Mouse (Mus musculus) myocyte (in vitro differentiated cells): Measurements from ENCODE around the gene Nlrc5. TPM values are rescaled to one million over a fixed set of nuclear protein-coding genes. Genes with fewer than 3 reads are reported as not detected.

Experiments
- H3K27me3 ChIP-seq: one replicate; pipeline ENCODE4 v1.6.1; 2011; ENCODE audit not compliant: control insufficient read depth, insufficient read depth, insufficient read length
- H3K36me3 ChIP-seq: one replicate; pipeline ENCODE4 v1.6.1; 2011; ENCODE audit not compliant: control insufficient read depth, insufficient read depth
- H3K4me2 ChIP-seq: one replicate; pipeline ENCODE4 v1.6.1; 2011; ENCODE audit warnings: low read depth, control low read depth
- H3K4me3 ChIP-seq: one replicate; pipeline ENCODE4 v1.5.1; 2011; ENCODE audit warnings: mild to moderate bottlenecking, control low read depth, moderate library complexity
- H3K79me2 ChIP-seq: one replicate; pipeline ENCODE4 v1.6.1; 2011; ENCODE audit not compliant: control insufficient read depth, insufficient read depth
- H3ac ChIP-seq: one replicate; pipeline ENCODE4 v1.6.1; 2011; ENCODE audit not compliant: control insufficient read depth, insufficient read length
- CEBPB ChIP-seq: IDR thresholded peaks from 2 replicates; pipeline ENCODE4 v1.6.1; 2011; ENCODE audit warnings: mild to moderate bottlenecking, moderate library complexity; ENCODE audit not compliant: poor library complexity, insufficient read depth, severe bottlenecking
- E2F4 ChIP-seq: IDR thresholded peaks from one replicate; pipeline ENCODE4 v1.6.1; 2011; ENCODE audit warnings: mild to moderate bottlenecking, control low read depth, moderate library complexity; ENCODE audit not compliant: insufficient read depth
- MAX ChIP-seq: IDR thresholded peaks from one replicate; pipeline ENCODE4 v1.6.1; 2011; ENCODE audit warnings: low read depth, mild to moderate bottlenecking, control low read depth
- MYOD1 ChIP-seq, 3 experiments: IDR thresholded peaks; one replicate each; pipeline ENCODE4 v1.6.1; 2011; ENCODE audit warnings: control low read depth in 2 of 3, low read depth in 2 of 3, mild to moderate bottlenecking in 2 of 3, moderate library complexity in 1 of 3; ENCODE audit not compliant: insufficient read length in 2 of 3, control insufficient read depth in 1 of 3
- MYOG ChIP-seq, 3 experiments: IDR thresholded peaks; one replicate each; pipeline ENCODE4 v1.6.1; 2011; ENCODE audit warnings: control low read depth in 2 of 3, low read depth in 2 of 3, mild to moderate bottlenecking in 2 of 3; ENCODE audit not compliant: insufficient read length in 2 of 3, control insufficient read depth in 1 of 3, insufficient read depth in 1 of 3
- POLR2A ChIP-seq: IDR thresholded peaks from one replicate; pipeline ENCODE4 v1.6.1; 2011; ENCODE audit warnings: low read depth, mild to moderate bottlenecking, control low read depth, moderate library complexity; ENCODE audit not compliant: insufficient read length
- POLR2AphosphoS2 ChIP-seq: IDR thresholded peaks from one replicate; pipeline ENCODE4 v1.6.1; 2011; ENCODE audit warnings: low read depth, control low read depth; ENCODE audit not compliant: insufficient read length
- REST ChIP-seq: IDR thresholded peaks from one replicate; pipeline ENCODE4 v1.6.1; 2011; ENCODE audit warnings: mild to moderate bottlenecking, control low read depth, moderate library complexity; ENCODE audit not compliant: insufficient read depth, insufficient read length
- SRF ChIP-seq: IDR thresholded peaks from one replicate; pipeline ENCODE4 v1.6.1; 2011; ENCODE audit warnings: low read depth; ENCODE audit not compliant: control insufficient read depth, insufficient read length
- TCF12 ChIP-seq: IDR thresholded peaks from one replicate; pipeline ENCODE4 v1.6.1; 2011; ENCODE audit warnings: mild to moderate bottlenecking, control low read depth; ENCODE audit not compliant: poor library complexity, insufficient read depth, severe bottlenecking
- TCF3 ChIP-seq: IDR thresholded peaks from one replicate; pipeline ENCODE4 v1.6.1; 2011; ENCODE audit warnings: low read depth, control low read depth; ENCODE audit not compliant: insufficient read length
- USF1 ChIP-seq: IDR thresholded peaks from one replicate; pipeline ENCODE4 v1.6.1; 2011; ENCODE audit warnings: low read depth, mild to moderate bottlenecking, control low read depth, moderate library complexity
- polyA plus RNA-seq: library from polyadenylated mRNA; unstranded; fragments of >200 nt; fragmentation: generic; extraction: Trizol; gene quantifications from one replicate; pipeline ENCODE4 v1.2.1, GENCODE M21; 2012; ENCODE audit warnings: missing spikeins

The Nlrc5 gene
- polyA plus RNA-seq, 1 experiment, result 0.40 TPM

- Histone ChIP-seq H3K79me2 (no peaks in the 10 kb centered on the region), H3K36me3 (no peaks in the 10 kb centered on the region), H3K27me3 (peaks cover 45% of the 10 kb centered on the region), H3K4me3 (no peak overlapping the region), H3ac (no peak overlapping the region), H3K4me2 (no peak overlapping the region)
- no peak for TF ChIP-seq SRF
- TF ChIP-seq POLR2A, result no peak
- TF ChIP-seq REST, result no peak
- TF ChIP-seq MYOG (IDR thresholded peaks at IDR 0.05; ENCODE audit: control insufficient read depth in 1 of 3, insufficient read depth in 1 of 3, insufficient read length in 2 of 3, low read depth in 2 of 3), result no peak
- no peak for TF ChIP-seq TCF12
- no peak for TF ChIP-seq USF1
- no peak for TF ChIP-seq TCF3
Observed at GRCm38 (mm10) chr8:94471281-94471680, 37.1 kb downstream of the Nlrc5 start.

- peaks cover 55% of the 10 kb centered on the region for H3K27me3 ChIP-seq
- H3ac ChIP-seq, result no peak overlapping the region
- H3K36me3 ChIP-seq, result no peaks in the 10 kb centered on the region
- no peaks in the 10 kb centered on the region for H3K79me2 ChIP-seq
- no peak overlapping the region for H3K4me3 ChIP-seq
- TF ChIP-seq SRF, result no peak
- no peak for TF ChIP-seq TCF3
- TF ChIP-seq USF1, result no peak
- no peak for TF ChIP-seq POLR2A
- no peak for TF ChIP-seq MAX
- no peak for TF ChIP-seq REST
- no peak for TF ChIP-seq POLR2AphosphoS2
- no peak for TF ChIP-seq MYOD1 (IDR thresholded peaks at IDR 0.05; ENCODE audit: control insufficient read depth in 1 of 3, insufficient read length in 2 of 3, low read depth in 2 of 3)
- TF ChIP-seq CEBPB, result no peak
- TF ChIP-seq MYOG (IDR thresholded peaks at IDR 0.05; ENCODE audit: control insufficient read depth in 1 of 3, insufficient read depth in 1 of 3, insufficient read length in 2 of 3, low read depth in 2 of 3), result no peak
- TF ChIP-seq TCF12, result no peak
- TF ChIP-seq E2F4, result no peak
- no peak overlapping the region for H3K4me2 ChIP-seq
Observed at GRCm38 (mm10) chr8:94472741-94473140, 38.6 kb downstream of the Nlrc5 start.

- H3K4me2 ChIP-seq, result no peak overlapping the region
- no peaks in the 10 kb centered on the region for H3K36me3 ChIP-seq
- peaks cover 55% of the 10 kb centered on the region for H3K27me3 ChIP-seq
- H3ac ChIP-seq, result no peak overlapping the region
- no peaks in the 10 kb centered on the region for H3K79me2 ChIP-seq
- H3K4me3 ChIP-seq, result no peak overlapping the region
- no peak for TF ChIP-seq TCF3
- no peak for TF ChIP-seq POLR2AphosphoS2
- TF ChIP-seq MYOG (IDR thresholded peaks at IDR 0.05; ENCODE audit: control insufficient read depth in 1 of 3, insufficient read depth in 1 of 3, insufficient read length in 2 of 3, low read depth in 2 of 3), result no peak
- no peak for TF ChIP-seq E2F4
Observed at GRCm38 (mm10) chr8:94473431-94473830, 39.3 kb downstream of the Nlrc5 start.

- no peak overlapping the region for H3ac ChIP-seq
- no peaks in the 10 kb centered on the region for H3K36me3 ChIP-seq
- H3K4me3 ChIP-seq, result no peak overlapping the region
- peaks cover 55% of the 10 kb centered on the region for H3K27me3 ChIP-seq
- TF ChIP-seq SRF (no peak), TCF12 (no peak), E2F4 (no peak), REST (no peak), MYOD1 (IDR thresholded peaks at IDR 0.05; ENCODE audit: control insufficient read depth in 1 of 3, insufficient read length in 2 of 3, low read depth in 2 of 3) (no peak), MAX (no peak), MYOG (IDR thresholded peaks at IDR 0.05; ENCODE audit: control insufficient read depth in 1 of 3, insufficient read depth in 1 of 3, insufficient read length in 2 of 3, low read depth in 2 of 3) (no peak), POLR2AphosphoS2 (no peak), TCF3 (no peak), CEBPB (no peak), USF1 (no peak), POLR2A (no peak)
- no peaks in the 10 kb centered on the region for H3K79me2 ChIP-seq
- no peak overlapping the region for H3K4me2 ChIP-seq
Observed at GRCm38 (mm10) chr8:94475786-94476185, 41.6 kb downstream of the Nlrc5 start.

- H3K4me2 ChIP-seq, result no peak overlapping the region
- H3K27me3 ChIP-seq, result peaks cover 53% of the 10 kb centered on the region
- TF ChIP-seq POLR2A, result no peak
- no peaks in the 10 kb centered on the region for H3K36me3 ChIP-seq
- H3K79me2 ChIP-seq, result no peaks in the 10 kb centered on the region
- H3K4me3 ChIP-seq, result no peak overlapping the region
- H3ac ChIP-seq, result no peak overlapping the region
Observed at GRCm38 (mm10) chr8:94476846-94477245, 42.7 kb downstream of the Nlrc5 start.

GRCm38 (mm10) chr8:94482051-94482450, 47.9 kb downstream of the Nlrc5 start:
- peak; percentile 65 for TF ChIP-seq REST
- TF ChIP-seq TCF12, result no peak
- Histone ChIP-seq H3ac (no peak overlapping the region), H3K79me2 (no peaks in the 10 kb centered on the region), H3K27me3 (peaks cover 8% of the 10 kb centered on the region), H3K36me3 (no peaks in the 10 kb centered on the region), H3K4me2 (no peak overlapping the region), H3K4me3 (no peak overlapping the region)
